Mouse (Mus musculus) CH12.LX (cell line): ENCODE measurements around the gene Sv2c. TPM values are rescaled to one million over a fixed set of nuclear protein-coding genes. Genes with fewer than 3 reads are reported as not detected.

Source experiments
- DNase-seq: peaks from one replicate; pipeline ENCODE4 v3.0.0-alpha.2; 2013; ENCODE audit errors: extremely low read depth
- H3K27ac ChIP-seq: 2 replicates; pipeline ENCODE4 v1.5.1; 2012; ENCODE audit warnings: low read depth, mild to moderate bottlenecking, control low read depth, moderate library complexity; ENCODE audit not compliant: insufficient read depth
- H3K27me3 ChIP-seq: replicated peaks from 2 replicates; pipeline ENCODE3; 2012; ENCODE audit warnings: inconsistent platforms
- H3K36me3 ChIP-seq, 2 experiments: replicated peaks in 1 of 2; 2 replicates each; pipeline versions ENCODE3 to v1.6.1; 2012; ENCODE audit warnings: inconsistent platforms in 1 of 2, low read length in 1 of 2, mild to moderate bottlenecking in 1 of 2, mixed read lengths in 1 of 2, moderate library complexity in 1 of 2; ENCODE audit not compliant: control insufficient read depth in 1 of 2, insufficient read depth in 1 of 2
- H3K4me1 ChIP-seq, 2 experiments: 2 replicates each; pipeline ENCODE4 v1.6.1; 2012; ENCODE audit warnings: inconsistent platforms in 1 of 2, moderate library complexity in 1 of 2; ENCODE audit not compliant: insufficient read depth in 2 of 2, control insufficient read depth in 1 of 2
- H3K4me2 ChIP-seq: 2 replicates; pipeline ENCODE4 v1.6.1; 2012; ENCODE audit warnings: low read depth, mild to moderate bottlenecking, control low read depth; ENCODE audit not compliant: poor library complexity, insufficient read depth, severe bottlenecking
- H3K4me3 ChIP-seq, 3 experiments: fragments of 150-350 bp in 1 of 3; sonication (generic) in 1 of 3; replicated peaks in 1 of 3; 2 replicates each; pipeline versions ENCODE3 to v1.5.1; 2011 to 2012; ENCODE audit warnings: low read depth in 2 of 3, low read length in 2 of 3, mild to moderate bottlenecking in 2 of 3, moderate library complexity in 2 of 3, control low read depth in 1 of 3, improper control_type of control experiment in 1 of 3, inconsistent platforms in 1 of 3, mixed read lengths in 1 of 3; ENCODE audit not compliant: poor library complexity in 1 of 3
- H3K79me2 ChIP-seq: replicated peaks from 2 replicates; pipeline ENCODE4 v1.6.1; 2012; ENCODE audit warnings: mild to moderate bottlenecking, moderate library complexity; ENCODE audit not compliant: control insufficient read depth, poor library complexity, insufficient read depth, severe bottlenecking; ENCODE audit errors: extremely low read depth
- H3K9ac ChIP-seq: 2 replicates; pipeline ENCODE4 v1.6.1; 2012; ENCODE audit warnings: low read depth, mild to moderate bottlenecking, control low read depth, moderate library complexity; ENCODE audit not compliant: insufficient read depth
- H3K9me3 ChIP-seq: replicated peaks from 2 replicates; pipeline ENCODE3; 2012; ENCODE audit warnings: low read length, inconsistent platforms, mixed read lengths
- CHD2 ChIP-seq: IDR thresholded peaks from 2 replicates; pipeline ENCODE4 v1.6.1; 2011; ENCODE audit warnings: low read length, improper control_type of control experiment
- ELF1 ChIP-seq: IDR thresholded peaks from 2 replicates; pipeline ENCODE4 v1.6.1; 2014; ENCODE audit warnings: low read depth, mild to moderate bottlenecking, inconsistent platforms, low read length, improper control_type of control experiment
- EP300 ChIP-seq: IDR thresholded peaks from 2 replicates; pipeline ENCODE4 v1.6.1; 2011; ENCODE audit warnings: low read length, improper control_type of control experiment
- ETS1 ChIP-seq: conservative IDR thresholded peaks from 2 replicates; pipeline ENCODE4 v1.6.1; 2012; ENCODE audit warnings: low read depth, mild to moderate bottlenecking, inconsistent platforms, low read length, improper control_type of control experiment, moderate library complexity
- GABPA ChIP-seq: IDR thresholded peaks from 2 replicates; pipeline ENCODE4 v1.6.1; 2012; ENCODE audit warnings: low read depth, low read length, improper control_type of control experiment, inconsistent platforms; ENCODE audit not compliant: insufficient replicate concordance
- HCFC1 ChIP-seq: IDR thresholded peaks from 2 replicates; pipeline ENCODE4 v1.6.1; 2012; ENCODE audit warnings: low read depth, mild to moderate bottlenecking, inconsistent platforms, low read length, improper control_type of control experiment
- JUND ChIP-seq: conservative IDR thresholded peaks from 2 replicates; pipeline ENCODE4 v1.6.1; 2011; ENCODE audit warnings: low read depth, low read length, improper control_type of control experiment
- MAFK ChIP-seq: IDR thresholded peaks from 2 replicates; pipeline ENCODE4 v1.6.1; 2011; ENCODE audit warnings: low read length, improper control_type of control experiment; ENCODE audit not compliant: insufficient replicate concordance
- MAZ ChIP-seq: IDR thresholded peaks from 2 replicates; pipeline ENCODE4 v1.6.1; 2012; ENCODE audit warnings: low read depth, mild to moderate bottlenecking, inconsistent platforms, low read length, improper control_type of control experiment, moderate library complexity
- MYC ChIP-seq: IDR thresholded peaks from 2 replicates; pipeline ENCODE4 v1.6.1; 2011; ENCODE audit warnings: low read depth, mild to moderate bottlenecking, improper control_type of control experiment, low read length
- NRF1 ChIP-seq: IDR thresholded peaks from 2 replicates; pipeline ENCODE4 v1.6.1; 2014; ENCODE audit warnings: low read depth, mild to moderate bottlenecking, inconsistent platforms, low read length, improper control_type of control experiment, moderate library complexity
- POLR2AphosphoS2 ChIP-seq: IDR thresholded peaks from 2 replicates; pipeline ENCODE4 v1.6.1; 2011; ENCODE audit warnings: low read depth, low read length, improper control_type of control experiment
- RCOR1 ChIP-seq: conservative IDR thresholded peaks from 2 replicates; pipeline ENCODE4 v1.6.1; 2012; ENCODE audit warnings: low read depth, mild to moderate bottlenecking, inconsistent platforms, low read length, improper control_type of control experiment
- SMC3 ChIP-seq: IDR thresholded peaks from 2 replicates; pipeline ENCODE4 v1.6.1; 2011; ENCODE audit warnings: low read depth, low read length, improper control_type of control experiment
- UBTF ChIP-seq: IDR thresholded peaks from 2 replicates; pipeline ENCODE4 v1.6.1; 2012; ENCODE audit warnings: low read depth, mild to moderate bottlenecking, inconsistent platforms, low read length, improper control_type of control experiment, moderate library complexity
- ZC3H11A ChIP-seq: IDR thresholded peaks from 2 replicates; pipeline ENCODE4 v1.6.1; 2012; ENCODE audit warnings: low read depth, mild to moderate bottlenecking, inconsistent platforms, low read length, improper control_type of control experiment
- ZKSCAN1 ChIP-seq: IDR thresholded peaks from 2 replicates; pipeline ENCODE4 v1.6.1; 2012; ENCODE audit warnings: low read depth, inconsistent platforms, low read length, improper control_type of control experiment, borderline replicate concordance
- ZNF384 ChIP-seq: IDR thresholded peaks from 2 replicates; pipeline ENCODE4 v1.6.1; 2012; ENCODE audit warnings: low read depth, low read length, improper control_type of control experiment, inconsistent platforms
- dilution Hi-C: fragments of 300-500 bp; cut with MboI; formaldehyde crosslinking; loops from 2 replicates; pipeline ENCODE4 v1.14.3; 2020; ENCODE audit warnings: low sequenced_read_pairs; ENCODE audit not compliant: extremely low pct_unique_long_range_greater_than_20kb, extremely low pct_ligation_motif_present
- in situ Hi-C: fragments of 300-500 bp; cut with MboI; formaldehyde crosslinking; loops from 3 replicates; pipeline ENCODE4 v1.14.3; 2019; ENCODE audit warnings: low sequenced_read_pairs, low pct_ligation_motif_present, low pct_unique_long_range_greater_than_20kb, mixed read lengths
- polyA plus RNA-seq: library from polyadenylated mRNA; unstranded; fragments of >175 nt; gene quantifications from 2 replicates; pipeline ENCODE4 v1.2.1, GENCODE M21; 2012; ENCODE audit warnings: low read depth; ENCODE audit not compliant: insufficient read length
- total RNA-seq, 2 experiments: library from RNA; depleted of rRNA; stranded (reverse); fragments of 300-350 nt in 1 of 2; fragments of >200 nt in 1 of 2; gene quantifications; 2 replicates each; pipeline ENCODE4 v1.2.3; 2012 to 2014

The Sv2c gene
- total and polyA plus RNA-seq, 3 experiments, result 0.04 to 0.13 TPM; not detected in 1

DNA sequence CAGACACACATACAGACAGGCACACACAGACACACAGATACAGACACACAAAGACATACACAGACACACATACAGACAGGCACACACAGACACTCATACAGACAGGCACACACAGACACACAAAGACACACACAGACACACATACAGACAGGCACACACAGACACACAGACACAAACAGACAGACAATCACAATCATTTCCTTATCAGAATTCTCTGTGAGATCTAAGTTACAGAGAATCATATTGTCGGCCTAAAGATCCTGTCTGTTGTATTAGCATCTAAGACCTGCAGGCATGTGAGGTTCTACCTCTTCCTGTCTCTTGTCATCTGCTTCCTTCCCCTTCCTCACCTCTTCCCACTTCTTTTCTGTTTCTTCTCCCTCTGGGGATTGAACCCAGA, 168.7 kb downstream of the Sv2c start:
- Histone ChIP-seq H3K79me2 (no peaks in the 10 kb centered on the region), H3K9me3 (no peaks in the 10 kb centered on the region), H3K4me1 (peaks cover 5 to 23% of the 10 kb centered on the region in 2 experiments; a peak in 3 of 4 replicates), H3K4me3 (no peak overlapping the region)
- no peak for DNase-seq
- in situ Hi-C loops (no loop called here), dilution Hi-C loops (no loop called here)
- TF ChIP-seq ZC3H11A, result no peak
- no peak for TF ChIP-seq ZKSCAN1
- no peak for TF ChIP-seq GABPA
- no peak for TF ChIP-seq NRF1
- no peak for TF ChIP-seq MYC
- no peak for TF ChIP-seq ZNF384
- TF ChIP-seq RCOR1, result no peak
- no peak for TF ChIP-seq CHD2
- TF ChIP-seq JUND, result no peak
- TF ChIP-seq MAZ, result no peak
- no peak for TF ChIP-seq EP300
- TF ChIP-seq ELF1, result no peak
- TF ChIP-seq ETS1, result no peak
- no peak for TF ChIP-seq POLR2AphosphoS2
- TF ChIP-seq HCFC1, result no peak
- TF ChIP-seq, all 38 proteins: peak for 0
- Histone ChIP-seq H3K27me3 (no peaks in the 10 kb centered on the region), H3K9ac (no peak overlapping the region), H3K36me3 (no peaks in the 10 kb centered on the region), H3K4me2 (no peak overlapping the region), H3K27ac (no peak overlapping the region)

DNA sequence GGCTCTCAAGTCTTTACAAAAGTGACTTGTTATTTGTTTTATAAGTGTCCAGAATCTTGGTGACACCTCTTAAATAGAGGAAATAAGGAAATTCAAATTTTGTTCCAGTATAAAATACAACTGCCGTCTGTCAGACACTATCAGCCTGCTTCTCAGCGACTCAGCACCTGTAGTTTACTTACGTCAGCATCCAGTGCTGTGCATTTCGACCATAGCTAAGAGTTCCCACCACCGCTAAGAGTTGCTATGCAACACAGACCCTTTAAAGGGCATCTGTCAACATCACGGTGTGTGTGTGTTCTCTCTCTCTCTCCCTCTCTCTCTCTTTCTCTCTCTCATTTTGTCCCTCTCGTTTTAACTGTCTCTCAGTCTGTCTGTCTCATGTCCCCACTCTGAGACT, 170.5 kb downstream of the Sv2c start:
- Histone ChIP-seq H3K27me3 (no peaks in the 10 kb centered on the region), H3K4me3 (no peak overlapping the region), H3K79me2 (no peaks in the 10 kb centered on the region), H3K9ac (no peak overlapping the region), H3K9me3 (no peaks in the 10 kb centered on the region), H3K27ac (no peak overlapping the region), H3K4me2 (peak overlapping the region; percentile 90; the same call in 1 of the 2 replicates), H3K36me3 (no peaks in the 10 kb centered on the region), H3K4me1 (peaks cover 5 to 18% of the 10 kb centered on the region in 2 experiments; a peak in 3 of 4 replicates)
- dilution Hi-C loops, result no loop called here
- TF ChIP-seq UBTF (no peak), EP300 (no peak), MAFK (no peak), SMC3 (no peak), MAZ (no peak), NRF1 (no peak), ZKSCAN1 (no peak)
- in situ Hi-C loops, result no loop called here
- DNase-seq, result no peak
